Mouse (Mus musculus): ENCODE measurements around the gene Tsen15. TPM values are rescaled to one million over a fixed set of nuclear protein-coding genes. Genes with fewer than 3 reads are reported as not detected.
A peak's percentile ranks its signal among the peaks of the same experiment; 100 is the strongest.

Tsen15 gene
- polyA plus RNA-seq, 1 experiment from 2014 or later, result 38.2 TPM

DNA sequence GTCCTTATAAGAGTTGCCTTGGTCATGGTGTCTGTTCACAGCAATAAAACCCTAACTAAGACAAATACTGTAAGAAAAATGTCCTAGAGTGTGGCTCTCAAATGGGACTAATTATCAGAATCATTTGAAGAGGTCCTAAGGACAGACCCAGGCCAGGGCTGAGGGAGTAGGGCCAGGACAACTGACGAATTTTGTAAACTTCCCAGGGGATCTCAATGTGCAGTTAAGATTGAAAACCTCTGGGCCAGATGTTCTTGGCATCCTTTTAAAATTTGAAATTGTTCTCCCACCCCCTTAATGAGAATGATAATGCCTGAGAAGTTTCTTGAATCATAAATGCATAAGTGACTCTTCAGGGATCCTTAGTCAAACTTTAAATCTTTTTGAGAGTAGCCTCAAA is 27.5 kb upstream of the Tsen15 start:
- no peak for ATAC-seq (ENCODE audit: low read depth)
- Histone ChIP-seq H3K4me3 (ENCODE audit: low read depth, low read length) (no peak overlapping the region), H3K27me3 (ENCODE audit: control insufficient read depth, insufficient read depth, low read length) (no peaks in the 10 kb centered on the region), H3K4me1 (ENCODE audit: control insufficient read depth, insufficient read depth, low read length) (no peaks in the 10 kb centered on the region), H3K4me2 (ENCODE audit: low read depth, low read length) (no peak overlapping the region), H3K27ac (ENCODE audit: low read depth, low read length) (no peak overlapping the region), H3K9me3 (ENCODE audit: control insufficient read depth, low read length) (no peaks in the 10 kb centered on the region), H3K9ac (replicated peaks; ENCODE audit: low read depth, low read length) (no peak overlapping the region), H3K36me3 (ENCODE audit: control insufficient read depth, insufficient read depth, low read length) (no peaks in the 10 kb centered on the region)
- WGBS, result 74% methylated on average over 1 of the region's 1 CpGs

DNA sequence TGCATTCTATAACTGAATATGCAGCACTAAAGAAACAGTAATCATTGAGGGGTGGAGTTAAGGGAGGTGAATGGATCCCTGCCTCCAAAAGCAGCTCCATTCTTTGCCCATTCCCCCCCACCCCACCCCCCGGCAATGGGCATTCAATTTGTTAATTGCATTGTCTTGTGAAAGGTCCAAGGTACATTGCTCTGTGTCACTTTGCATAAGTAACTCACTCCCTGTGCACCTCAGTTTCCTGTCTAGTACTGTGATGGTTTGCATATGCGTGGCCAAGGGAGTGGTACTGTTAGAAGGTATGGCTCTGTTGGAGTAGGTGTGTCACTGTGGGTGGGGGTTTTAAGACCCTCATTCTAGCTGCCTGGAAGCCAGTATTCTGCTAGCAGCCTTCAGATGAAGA is 26.6 kb upstream of the Tsen15 start:
- Histone ChIP-seq H3K27ac (ENCODE audit: low read depth, low read length) (no peak overlapping the region), H3K9ac (replicated peaks; ENCODE audit: low read depth, low read length) (no peak overlapping the region), H3K9me3 (ENCODE audit: control insufficient read depth, low read length) (no peaks in the 10 kb centered on the region), H3K4me1 (ENCODE audit: control insufficient read depth, insufficient read depth, low read length) (no peaks in the 10 kb centered on the region), H3K4me2 (ENCODE audit: low read depth, low read length) (no peak overlapping the region), H3K4me3 (ENCODE audit: low read depth, low read length) (no peak overlapping the region), H3K27me3 (ENCODE audit: control insufficient read depth, insufficient read depth, low read length) (no peaks in the 10 kb centered on the region), H3K36me3 (ENCODE audit: control insufficient read depth, insufficient read depth, low read length) (no peaks in the 10 kb centered on the region)
- 96% methylated on average over 2 of the region's 2 CpGs for WGBS
- no peak for ATAC-seq (ENCODE audit: low read depth)

DNA sequence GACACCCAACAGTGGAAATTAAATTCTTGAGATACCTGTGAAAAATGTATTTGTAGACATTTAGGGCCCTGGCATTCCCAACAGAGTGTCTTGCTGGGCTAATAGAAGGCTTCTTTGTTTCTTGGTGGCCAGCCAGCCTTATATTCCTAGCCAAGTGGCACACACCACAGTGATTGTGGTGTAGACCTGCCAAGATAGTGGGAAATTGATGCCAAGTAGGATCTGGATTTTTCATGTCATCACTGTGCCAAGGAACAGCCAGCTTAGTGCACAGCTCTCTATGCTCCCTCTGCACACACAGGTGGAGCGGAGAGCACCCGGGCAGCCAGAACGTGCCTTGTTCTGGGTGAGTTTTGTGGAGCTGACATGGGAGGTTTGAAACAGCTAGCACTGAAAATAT is 24.2 kb upstream of the Tsen15 start:
- 89% methylated on average over 3 of the region's 3 CpGs for WGBS
- Histone ChIP-seq H3K4me2 (ENCODE audit: low read depth, low read length) (no peak overlapping the region), H3K9ac (replicated peaks; ENCODE audit: low read depth, low read length) (no peak overlapping the region), H3K4me1 (ENCODE audit: control insufficient read depth, insufficient read depth, low read length) (no peaks in the 10 kb centered on the region), H3K9me3 (ENCODE audit: control insufficient read depth, low read length) (no peaks in the 10 kb centered on the region), H3K27ac (ENCODE audit: low read depth, low read length) (no peak overlapping the region), H3K27me3 (ENCODE audit: control insufficient read depth, insufficient read depth, low read length) (no peaks in the 10 kb centered on the region), H3K4me3 (ENCODE audit: low read depth, low read length) (no peak overlapping the region), H3K36me3 (ENCODE audit: control insufficient read depth, insufficient read depth, low read length) (no peaks in the 10 kb centered on the region)
- no peak for ATAC-seq (ENCODE audit: low read depth)

DNA sequence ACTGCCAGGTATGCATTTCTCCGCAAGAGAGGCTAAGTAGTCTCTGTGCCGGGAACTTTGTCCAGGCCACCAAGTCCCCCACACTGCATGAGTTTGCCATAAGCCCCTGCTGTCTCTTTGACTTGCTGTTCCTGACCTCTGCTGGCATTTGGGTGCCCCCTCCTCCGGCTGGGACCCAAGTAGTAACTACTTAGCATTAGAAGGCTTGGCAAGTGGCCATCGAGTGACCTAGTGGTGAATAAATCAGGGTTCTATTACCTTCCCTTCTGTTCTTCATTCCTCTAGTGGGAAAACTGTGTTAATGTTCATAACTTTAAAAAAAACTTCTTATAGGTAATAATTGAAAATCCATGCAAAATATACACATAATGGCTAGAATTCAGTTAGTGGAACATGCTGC is 22.9 kb upstream of the Tsen15 start:
- Histone ChIP-seq H3K27ac (ENCODE audit: low read depth, low read length) (no peak overlapping the region), H3K36me3 (ENCODE audit: control insufficient read depth, insufficient read depth, low read length) (no peaks in the 10 kb centered on the region), H3K4me1 (ENCODE audit: control insufficient read depth, insufficient read depth, low read length) (no peaks in the 10 kb centered on the region), H3K27me3 (ENCODE audit: control insufficient read depth, insufficient read depth, low read length) (no peaks in the 10 kb centered on the region), H3K9ac (replicated peaks; ENCODE audit: low read depth, low read length) (no peak overlapping the region), H3K9me3 (ENCODE audit: control insufficient read depth, low read length) (no peaks in the 10 kb centered on the region), H3K4me3 (ENCODE audit: low read depth, low read length) (no peak overlapping the region), H3K4me2 (ENCODE audit: low read depth, low read length) (no peak overlapping the region)
- 79% methylated on average over 4 of the region's 4 CpGs for WGBS
- ATAC-seq (ENCODE audit: low read depth), result no peak

DNA sequence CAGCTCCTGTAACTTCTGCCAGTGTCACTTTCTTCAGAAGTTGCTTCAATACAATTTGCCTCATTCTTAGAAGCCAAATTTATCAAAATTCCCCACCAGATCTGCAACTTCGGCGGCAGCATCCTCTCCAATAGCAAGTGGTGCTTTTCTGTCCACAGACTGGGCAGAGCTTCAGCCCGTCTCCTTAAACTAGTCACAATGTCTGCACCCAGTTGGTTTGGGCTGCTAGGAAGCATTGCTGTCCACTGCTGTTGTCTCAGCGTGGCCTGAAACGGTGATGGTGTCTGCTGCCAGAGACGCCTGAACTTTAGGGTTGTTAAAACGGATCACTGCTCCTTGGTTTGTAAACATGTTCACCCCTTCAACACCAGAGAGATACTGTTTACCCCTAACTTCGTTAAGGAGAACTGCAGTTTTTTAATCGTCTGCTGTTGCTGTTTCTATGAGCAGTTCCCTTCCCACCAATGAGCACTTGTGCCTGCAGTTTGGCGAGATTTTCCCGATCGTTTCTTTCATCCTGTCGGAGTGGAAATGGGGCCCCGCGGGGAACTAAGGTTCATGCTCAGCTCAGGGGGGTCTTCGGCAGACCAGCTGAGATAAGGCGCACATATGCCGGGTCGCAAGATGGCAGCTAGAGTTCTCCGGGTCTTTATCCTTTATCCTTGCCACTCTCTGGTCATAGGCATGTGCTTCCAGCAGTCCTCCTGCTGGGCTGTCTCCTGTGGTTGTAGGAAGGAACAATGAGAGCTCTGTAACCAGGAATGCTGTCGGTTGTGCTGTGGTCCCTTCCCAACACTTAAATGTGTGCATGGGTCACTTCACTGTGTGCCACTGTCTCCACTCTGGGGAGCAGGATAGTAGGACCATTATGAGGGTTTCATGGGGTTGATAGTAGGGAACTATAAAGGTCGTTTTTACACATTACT is 20.8 kb upstream of the Tsen15 start:
- Histone ChIP-seq H3K27me3 (ENCODE audit: control insufficient read depth, insufficient read depth, low read length) (no peaks in the 10 kb centered on the region), H3K27ac (ENCODE audit: low read depth, low read length) (no peak overlapping the region), H3K36me3 (ENCODE audit: control insufficient read depth, insufficient read depth, low read length) (no peaks in the 10 kb centered on the region), H3K4me1 (ENCODE audit: control insufficient read depth, insufficient read depth, low read length) (no peaks in the 10 kb centered on the region), H3K4me2 (ENCODE audit: low read depth, low read length) (peak overlapping the region; percentile 35), H3K9ac (replicated peaks; ENCODE audit: low read depth, low read length) (no peak overlapping the region), H3K4me3 (ENCODE audit: low read depth, low read length) (no peak overlapping the region), H3K9me3 (ENCODE audit: control insufficient read depth, low read length) (no peaks in the 10 kb centered on the region)
- 40% methylated on average over 22 of the region's 22 CpGs for WGBS
- ATAC-seq (ENCODE audit: low read depth), result no peak

DNA sequence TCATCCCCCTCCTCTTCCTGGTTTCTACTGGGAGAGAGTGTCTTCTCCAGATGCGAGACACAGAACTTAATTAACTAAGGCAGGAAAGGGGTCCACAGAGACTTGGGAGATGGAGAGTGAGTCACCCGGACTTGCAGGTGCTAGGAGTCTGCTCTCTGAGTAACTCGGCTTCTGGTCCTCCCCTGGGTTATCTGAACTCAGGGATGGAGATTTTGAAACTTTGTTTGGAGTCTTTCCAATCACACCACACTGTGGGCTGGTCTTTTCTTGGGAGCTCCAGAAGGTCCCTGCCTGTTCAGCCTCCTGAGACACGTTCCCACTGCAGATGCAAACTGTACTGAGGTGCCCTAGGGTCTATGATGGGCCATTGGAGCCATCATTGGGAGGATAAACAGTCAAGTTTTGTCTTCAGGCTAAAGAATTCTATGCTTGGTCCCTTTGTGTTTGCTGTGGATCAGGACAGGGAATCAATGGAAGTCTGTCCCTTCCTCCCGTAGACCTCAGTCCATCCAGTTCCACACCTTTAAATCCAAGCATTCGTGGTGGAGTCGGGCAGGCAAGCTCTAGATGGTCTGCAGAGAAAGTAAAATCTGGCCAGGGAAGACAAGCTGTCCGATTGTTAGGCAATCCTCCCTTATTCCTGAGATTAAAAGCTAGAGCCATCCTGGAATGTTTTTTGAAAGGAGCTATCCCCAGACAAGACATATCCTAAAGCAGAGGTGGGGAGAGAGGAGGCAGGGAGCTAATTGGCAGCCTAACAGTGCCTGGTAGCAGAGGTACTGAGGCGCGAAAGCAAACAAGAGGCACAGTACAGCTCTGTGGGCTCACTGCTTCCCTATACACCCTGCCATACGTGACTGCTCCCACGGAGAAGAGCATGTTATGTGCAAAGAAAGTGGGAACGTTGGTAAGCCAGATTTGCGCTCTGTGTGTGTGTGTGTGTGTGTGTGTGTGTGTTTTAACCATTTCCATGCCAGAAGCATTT is 14.4 kb upstream of the Tsen15 start:
- peak overlapping the region; percentile 65 for H3K4me3 ChIP-seq (ENCODE audit: low read depth, low read length)
- peak overlapping the region; percentile 65 for H3K9ac ChIP-seq (replicated peaks; ENCODE audit: low read depth, low read length)
- H3K4me1 ChIP-seq (ENCODE audit: control insufficient read depth, insufficient read depth, low read length), result no peaks in the 10 kb centered on the region
- peak overlapping the region; percentile 56 for H3K4me2 ChIP-seq (ENCODE audit: low read depth, low read length)
- H3K9me3 ChIP-seq (ENCODE audit: control insufficient read depth, low read length), result no peaks in the 10 kb centered on the region
- no peaks in the 10 kb centered on the region for H3K36me3 ChIP-seq (ENCODE audit: control insufficient read depth, insufficient read depth, low read length)
- ATAC-seq (ENCODE audit: low read depth), result peak; percentile 55; the same call in 1 of the 2 replicates
- H3K27ac ChIP-seq (ENCODE audit: low read depth, low read length), result no peak overlapping the region
- H3K27me3 ChIP-seq (ENCODE audit: control insufficient read depth, insufficient read depth, low read length), result no peaks in the 10 kb centered on the region
- WGBS, result 17% methylated on average over 14 of the region's 14 CpGs

DNA sequence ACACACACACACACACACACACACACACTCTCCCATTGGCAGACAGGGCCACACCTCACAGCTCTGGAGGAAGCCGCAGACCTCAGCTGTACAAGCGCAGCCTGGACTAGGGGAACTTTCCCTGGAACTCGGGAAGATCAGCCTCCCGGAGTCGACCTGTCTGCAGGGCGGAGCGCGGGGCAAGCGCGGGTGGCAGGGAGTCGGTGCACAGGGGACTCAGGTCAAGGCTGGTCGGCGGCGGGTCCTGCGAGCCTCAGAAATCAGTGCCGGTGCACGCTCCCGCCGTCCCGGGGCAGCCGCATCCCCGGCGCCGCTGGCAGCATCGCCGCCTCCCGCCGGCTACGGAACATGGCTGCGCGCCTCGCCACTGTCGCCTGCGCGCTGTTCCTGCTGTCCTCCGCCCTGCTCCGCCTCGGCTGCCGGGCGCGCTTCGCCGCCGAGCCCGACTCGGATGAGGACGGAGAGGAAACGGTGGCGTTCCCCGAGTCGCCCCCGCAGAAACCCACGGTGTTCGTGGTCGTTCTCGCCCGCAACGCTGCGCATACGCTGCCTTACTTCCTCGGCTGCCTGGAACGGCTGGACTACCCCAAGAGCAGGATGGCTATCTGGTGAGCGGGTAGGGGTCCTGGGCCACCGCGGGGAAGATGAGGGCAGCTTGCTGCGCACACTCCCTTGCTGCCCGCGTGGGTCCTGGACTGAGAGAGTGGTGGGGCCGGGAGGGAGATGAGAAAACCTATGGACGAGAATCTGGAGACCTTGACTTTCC is 13.5 kb upstream of the Tsen15 start, which contains the start of gene Colgalt2:
Gene Colgalt2, plus strand, starts transcription at position 41 of the 766 bp plus-strand sequence.
- peak within 1 kb of the TSS; percentile 65 for H3K9ac ChIP-seq (replicated peaks; ENCODE audit: low read depth, low read length)
- WGBS, result under 1% methylated on average over 66 of the region's 70 CpGs
- H3K36me3 ChIP-seq (ENCODE audit: control insufficient read depth, insufficient read depth, low read length), result no peaks in the 10 kb centered on the region
- peak within 1 kb of the TSS; percentile 56 for H3K4me2 ChIP-seq (ENCODE audit: low read depth, low read length)
- peak within 1 kb of the TSS; percentile 65 for H3K4me3 ChIP-seq (ENCODE audit: low read depth, low read length)
- no peak within 1 kb of the TSS for H3K27ac ChIP-seq (ENCODE audit: low read depth, low read length)
- ATAC-seq (ENCODE audit: low read depth), result peak; percentile 81
- no peaks in the 10 kb centered on the region for H3K27me3 ChIP-seq (ENCODE audit: control insufficient read depth, insufficient read depth, low read length)
- H3K4me1 ChIP-seq (ENCODE audit: control insufficient read depth, insufficient read depth, low read length), result no peaks in the 10 kb centered on the region
- no peaks in the 10 kb centered on the region for H3K9me3 ChIP-seq (ENCODE audit: control insufficient read depth, low read length)

- no peak for ATAC-seq (ENCODE audit: low read depth)
Observed at GRCm38 (mm10) chr1:152398708-152399107, 12.2 kb upstream of the Tsen15 start.

More at GRCm38 (mm10) chr1:152398708-152399107, 12.2 kb upstream of the Tsen15 start:
- Histone ChIP-seq H3K4me2 (ENCODE audit: low read depth, low read length) (no peak overlapping the region), H3K9me3 (ENCODE audit: control insufficient read depth, low read length) (no peaks in the 10 kb centered on the region), H3K4me3 (ENCODE audit: low read depth, low read length) (no peak overlapping the region), H3K27ac (ENCODE audit: low read depth, low read length) (no peak overlapping the region), H3K27me3 (ENCODE audit: control insufficient read depth, insufficient read depth, low read length) (no peaks in the 10 kb centered on the region), H3K4me1 (ENCODE audit: control insufficient read depth, insufficient read depth, low read length) (no peaks in the 10 kb centered on the region), H3K36me3 (ENCODE audit: control insufficient read depth, insufficient read depth, low read length) (no peaks in the 10 kb centered on the region), H3K9ac (replicated peaks; ENCODE audit: low read depth, low read length) (no peak overlapping the region)
- WGBS, result 66% methylated on average over 1 of the region's 1 CpGs
